Mouse (Mus musculus): ENCODE measurements around the gene Spns3.

Gene Spns3

DNA sequence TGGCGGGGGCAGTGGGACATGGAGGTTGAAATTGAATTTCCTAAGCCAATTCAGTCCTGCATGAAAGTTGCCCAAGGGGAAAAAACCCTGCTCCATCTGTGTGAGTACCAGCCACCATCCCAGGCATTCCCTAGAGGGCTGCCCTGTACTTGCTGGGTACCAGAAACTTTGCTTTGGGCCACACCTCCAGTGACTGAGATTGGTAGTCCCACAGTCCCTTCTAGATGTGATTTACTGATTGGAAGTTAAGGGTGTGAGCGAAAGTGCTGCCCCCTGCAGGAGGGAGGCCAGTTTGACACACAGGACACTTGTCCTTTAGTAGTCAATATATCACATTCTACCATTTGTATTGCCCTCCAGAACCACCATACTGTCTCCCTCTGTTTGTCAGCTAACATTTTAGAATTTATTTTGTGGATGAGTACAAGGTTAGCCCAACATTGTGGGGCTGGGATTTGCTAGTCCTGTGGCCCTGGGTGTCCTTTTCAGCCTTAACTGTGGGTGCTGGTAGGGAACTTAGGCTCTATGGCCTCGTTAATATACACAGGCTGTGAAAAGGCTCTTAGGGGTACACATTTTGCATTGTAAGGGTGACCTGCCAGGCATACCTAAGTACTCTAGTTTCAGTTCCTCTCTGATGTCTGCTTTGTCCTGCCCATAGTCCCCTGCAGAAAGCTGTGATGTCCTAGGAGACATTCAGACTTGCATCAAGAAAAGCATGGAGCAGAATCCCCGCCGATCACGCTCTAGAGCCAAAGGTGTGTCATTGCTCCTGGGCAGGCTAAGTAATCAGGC, 103.8 kb downstream of the Spns3 start:
- no peak for DNase-seq

Data from right cerebral cortex, postnatal 25 days (tissue).